Mouse (Mus musculus) cortical plate, adult 2 months (tissue): Measurements from ENCODE around the gene Syndig1.

Experiments used
- CTCF ChIP-seq: fragments of 200-500 bp; IDR thresholded peaks from 2 replicates; pipeline ENCODE4 v1.5.1; 2011; ENCODE audit warnings: mild to moderate bottlenecking, control low read depth, low read length; ENCODE audit not compliant: insufficient read depth; ENCODE audit errors: extremely low read depth
- POLR2A ChIP-seq: fragments of 200-500 bp; IDR thresholded peaks from 2 replicates; pipeline ENCODE4 v1.6.1; 2011; ENCODE audit warnings: mild to moderate bottlenecking, low read length, control low read depth; ENCODE audit not compliant: insufficient read depth; ENCODE audit errors: extremely low read depth

- TF ChIP-seq CTCF (no peak), POLR2A (no peak)
Measured at GRCm38 (mm10) chr2:149861002-149861401, 32.0 kb downstream of the Syndig1 start.
